Mouse (Mus musculus): ENCODE data around the gene Apof. TPM values are rescaled to one million over a fixed set of nuclear protein-coding genes. Genes with fewer than 3 reads are reported as not detected.
"Not testable (repeated sequence)": the region's sequence is repeated elsewhere in the genome, so short reads cannot be mapped to it uniquely, and the experiment has no call there.

Apof gene
- polyA plus RNA-seq, 1 experiment = 0.38 TPM

DNA sequence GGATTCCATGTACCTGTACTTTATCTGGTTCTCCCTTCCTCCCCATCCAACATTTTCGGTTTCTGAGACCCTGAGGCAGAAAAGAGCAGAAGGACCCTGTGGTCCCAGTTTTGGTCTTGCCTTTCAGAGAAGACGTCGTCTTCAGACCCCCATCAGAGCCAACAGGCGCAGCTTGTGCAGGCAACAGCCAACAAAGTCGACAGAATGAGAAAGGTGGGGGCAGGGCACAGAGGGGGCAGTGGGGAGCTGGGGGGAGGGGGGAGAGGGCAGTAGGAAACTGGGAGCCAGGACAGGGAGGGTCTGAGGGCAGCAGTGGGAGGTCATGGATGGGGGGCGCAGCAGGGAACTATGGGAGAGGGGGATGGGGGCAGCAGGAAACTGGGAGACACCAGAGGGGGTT lies 9.7 kb downstream of the Apof start:
- peaks cover 49% of the 10 kb centered on the region for H3K36me3 ChIP-seq (ENCODE audit: control insufficient read depth, insufficient read depth, low read length)
- no peak for TF ChIP-seq CTCF (IDR thresholded peaks at IDR 0.05; ENCODE audit: borderline replicate concordance, control insufficient read depth, extremely low read depth, insufficient read depth, low read length, poor library complexity)
- TF ChIP-seq POLR2A (IDR thresholded peaks at IDR 0.05; ENCODE audit: control insufficient read depth, extremely low read depth, insufficient read depth, low read length, poor library complexity) = no peak
- DNase-seq = no peak
- H3K4me1 ChIP-seq (replicated peaks; ENCODE audit: control insufficient read depth, insufficient read depth, low read length) = no peaks in the 10 kb centered on the region
- H3K27ac ChIP-seq (ENCODE audit: control insufficient read depth, insufficient read depth, low read length) = no peak overlapping the region
- WGBS = 85% methylated on average over 6 of the region's 6 CpGs
- H3K4me3 ChIP-seq (ENCODE audit: control insufficient read depth, insufficient read depth, low read length) = no peak overlapping the region
- no peaks in the 10 kb centered on the region for H3K27me3 ChIP-seq (ENCODE audit: control insufficient read depth, insufficient read depth, low read length)

DNA sequence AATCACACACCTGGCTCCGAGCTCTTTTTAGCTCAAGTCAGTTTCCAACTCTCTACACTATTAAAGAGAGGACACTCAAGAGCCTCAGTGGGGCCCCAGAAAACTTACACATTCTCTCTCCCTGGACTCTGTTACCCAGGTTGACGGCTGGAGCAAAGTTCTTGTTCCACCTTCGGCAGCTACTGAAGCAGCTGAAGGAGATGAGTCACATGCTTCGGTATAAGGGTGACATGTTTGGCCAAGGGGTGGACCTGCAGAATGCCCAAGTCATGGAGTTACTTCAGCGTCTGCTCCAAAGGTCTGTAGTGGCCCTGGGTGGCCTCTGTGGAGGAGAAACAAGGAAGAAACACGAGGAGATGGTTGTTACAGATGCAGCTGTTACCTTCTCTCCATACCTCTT lies 12.5 kb downstream of the Apof start:
- no peaks in the 10 kb centered on the region for H3K4me1 ChIP-seq (replicated peaks; ENCODE audit: control insufficient read depth, insufficient read depth, low read length)
- no peak overlapping the region for H3K4me3 ChIP-seq (ENCODE audit: control insufficient read depth, insufficient read depth, low read length)
- H3K27me3 ChIP-seq (ENCODE audit: control insufficient read depth, insufficient read depth, low read length) = no peaks in the 10 kb centered on the region
- no peak for TF ChIP-seq CTCF (IDR thresholded peaks at IDR 0.05; ENCODE audit: borderline replicate concordance, control insufficient read depth, extremely low read depth, insufficient read depth, low read length, poor library complexity)
- TF ChIP-seq POLR2A (IDR thresholded peaks at IDR 0.05; ENCODE audit: control insufficient read depth, extremely low read depth, insufficient read depth, low read length, poor library complexity) = no peak
- H3K36me3 ChIP-seq (ENCODE audit: control insufficient read depth, insufficient read depth, low read length) = peaks cover 73% of the 10 kb centered on the region
- DNase-seq = no peak
- 94% methylated on average over 6 of the region's 6 CpGs for WGBS
- H3K27ac ChIP-seq (ENCODE audit: control insufficient read depth, insufficient read depth, low read length) = no peak overlapping the region

DNA sequence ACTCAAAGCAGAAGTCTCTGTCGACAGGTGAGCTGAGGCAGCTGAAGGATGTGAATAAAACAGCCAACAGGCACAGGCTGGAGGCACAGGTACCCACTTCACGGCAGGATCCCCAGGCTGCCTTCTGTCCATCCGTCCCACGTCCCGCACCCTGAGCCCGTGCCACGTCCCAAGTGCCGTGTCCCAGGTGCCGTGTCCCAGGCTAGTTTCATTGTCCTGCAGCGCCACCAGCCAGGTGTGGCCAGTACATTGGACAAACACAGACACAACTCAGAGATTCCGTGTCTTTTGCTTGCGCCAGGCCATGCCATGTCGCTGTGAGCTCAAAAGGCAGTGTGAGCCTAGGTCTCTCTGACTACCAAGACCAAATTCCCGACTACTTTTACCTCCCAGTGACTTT lies 13.2 kb downstream of the Apof start:
- Histone ChIP-seq H3K27me3 (ENCODE audit: control insufficient read depth, insufficient read depth, low read length) (no peaks in the 10 kb centered on the region), H3K4me1 (replicated peaks; ENCODE audit: control insufficient read depth, insufficient read depth, low read length) (no peaks in the 10 kb centered on the region), H3K27ac (ENCODE audit: control insufficient read depth, insufficient read depth, low read length) (no peak overlapping the region), H3K36me3 (ENCODE audit: control insufficient read depth, insufficient read depth, low read length) (peaks cover 76% of the 10 kb centered on the region), H3K4me3 (ENCODE audit: control insufficient read depth, insufficient read depth, low read length) (no peak overlapping the region)
- DNase-seq = no peak
- TF ChIP-seq POLR2A (IDR thresholded peaks at IDR 0.05; ENCODE audit: control insufficient read depth, extremely low read depth, insufficient read depth, low read length, poor library complexity) (no peak), CTCF (IDR thresholded peaks at IDR 0.05; ENCODE audit: borderline replicate concordance, control insufficient read depth, extremely low read depth, insufficient read depth, low read length, poor library complexity) (no peak)
- 95% methylated on average over 14 of the region's 14 CpGs for WGBS

DNA sequence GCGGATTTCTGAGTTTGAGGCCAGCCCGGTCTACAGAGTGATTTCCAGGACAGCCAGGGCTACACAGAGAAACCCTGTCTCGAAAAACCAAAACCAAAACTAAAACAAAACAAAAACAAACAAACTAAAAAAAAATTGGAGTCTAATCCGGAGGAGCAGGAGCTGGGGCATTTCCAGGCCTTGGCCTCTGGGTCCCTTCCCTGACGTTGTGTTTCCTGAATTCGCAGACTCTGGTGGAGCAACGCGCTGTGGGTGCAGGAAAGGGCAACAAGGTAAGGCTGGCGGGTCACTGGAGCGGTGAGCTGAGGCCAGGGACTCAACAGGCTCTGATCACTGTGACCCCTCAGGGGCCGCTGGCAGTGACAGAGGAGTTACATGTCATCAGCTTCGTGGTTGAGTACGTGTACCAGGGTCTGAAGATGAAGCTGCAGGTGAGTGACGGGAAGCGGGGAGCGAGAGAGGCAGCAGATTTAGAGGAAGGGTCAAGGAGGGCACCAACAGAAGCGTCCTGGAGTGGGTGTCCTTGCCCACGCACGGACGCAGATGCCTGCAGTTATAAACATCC lies 14.5 kb downstream of the Apof start:
- no peak for TF ChIP-seq CTCF (IDR thresholded peaks at IDR 0.05; ENCODE audit: borderline replicate concordance, control insufficient read depth, extremely low read depth, insufficient read depth, low read length, poor library complexity)
- TF ChIP-seq POLR2A (IDR thresholded peaks at IDR 0.05; ENCODE audit: control insufficient read depth, extremely low read depth, insufficient read depth, low read length, poor library complexity) = no peak
- WGBS = 94% methylated on average over 20 of the region's 20 CpGs
- Histone ChIP-seq H3K36me3 (ENCODE audit: control insufficient read depth, insufficient read depth, low read length) (peaks cover 70% of the 10 kb centered on the region), H3K27me3 (ENCODE audit: control insufficient read depth, insufficient read depth, low read length) (no peaks in the 10 kb centered on the region), H3K4me1 (replicated peaks; ENCODE audit: control insufficient read depth, insufficient read depth, low read length) (no peaks in the 10 kb centered on the region), H3K4me3 (ENCODE audit: control insufficient read depth, insufficient read depth, low read length) (no peak overlapping the region), H3K27ac (ENCODE audit: control insufficient read depth, insufficient read depth, low read length) (no peak overlapping the region)
- no peak for DNase-seq

DNA sequence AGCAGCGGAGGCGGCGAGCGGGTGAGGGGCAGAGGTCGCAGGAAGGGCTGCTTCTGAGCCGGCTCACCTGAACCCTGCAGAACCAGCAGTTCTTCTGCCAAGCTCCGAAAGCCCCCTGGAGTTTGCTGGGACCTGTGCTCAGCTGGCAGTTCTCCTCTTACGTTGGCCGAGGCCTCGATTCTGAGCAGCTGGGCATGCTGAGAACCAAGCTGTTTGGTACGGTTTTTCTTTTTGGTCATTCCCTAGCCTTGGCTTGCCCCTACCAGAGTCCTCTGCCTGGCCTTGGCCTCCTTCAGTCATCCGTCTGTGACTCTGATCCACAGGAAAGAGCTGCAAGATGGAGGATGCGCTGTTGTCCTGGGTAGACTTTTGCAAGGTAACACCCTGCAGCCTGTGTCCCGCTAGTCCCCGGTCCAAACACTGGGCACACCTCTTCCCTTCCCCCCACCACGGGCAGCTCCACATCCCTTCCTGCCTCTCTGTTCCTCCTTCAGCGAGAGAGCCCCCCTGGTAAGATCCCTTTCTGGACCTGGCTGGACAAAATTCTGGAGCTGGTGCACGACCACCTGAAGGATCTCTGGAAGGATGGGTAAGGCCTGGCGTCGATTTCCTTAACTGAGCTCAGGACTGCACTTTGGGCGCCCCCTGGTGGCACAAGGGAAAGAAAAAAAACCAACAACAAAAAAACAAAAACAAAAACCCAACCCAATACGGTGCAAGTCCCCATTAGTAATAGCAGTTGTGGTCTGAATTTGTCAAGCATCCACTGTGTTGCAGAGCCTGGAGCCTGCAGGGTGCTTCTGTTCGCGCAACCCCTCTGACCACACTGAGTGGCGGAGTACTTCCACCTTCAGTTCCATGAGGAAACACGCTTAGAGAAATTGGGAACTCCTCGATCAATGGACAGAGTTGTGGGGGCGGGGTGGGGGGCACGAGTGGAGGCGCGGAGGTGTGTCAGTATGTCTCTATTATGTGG lies 15.4 kb downstream of the Apof start:
- peak; percentile 61 for DNase-seq
- H3K4me1 ChIP-seq (replicated peaks; ENCODE audit: control insufficient read depth, insufficient read depth, low read length) = no peaks in the 10 kb centered on the region
- H3K27me3 ChIP-seq (ENCODE audit: control insufficient read depth, insufficient read depth, low read length) = no peaks in the 10 kb centered on the region
- H3K27ac ChIP-seq (ENCODE audit: control insufficient read depth, insufficient read depth, low read length) = no peak overlapping the region
- H3K36me3 ChIP-seq (ENCODE audit: control insufficient read depth, insufficient read depth, low read length) = peaks cover 64% of the 10 kb centered on the region
- TF ChIP-seq CTCF (IDR thresholded peaks at IDR 0.05; ENCODE audit: borderline replicate concordance, control insufficient read depth, extremely low read depth, insufficient read depth, low read length, poor library complexity) (peak; percentile 71; the same call in 1 of the 2 replicates), POLR2A (IDR thresholded peaks at IDR 0.05; ENCODE audit: control insufficient read depth, extremely low read depth, insufficient read depth, low read length, poor library complexity) (no peak)
- H3K4me3 ChIP-seq (ENCODE audit: control insufficient read depth, insufficient read depth, low read length) = no peak overlapping the region
- WGBS = 83% methylated on average over 31 of the region's 31 CpGs

DNA sequence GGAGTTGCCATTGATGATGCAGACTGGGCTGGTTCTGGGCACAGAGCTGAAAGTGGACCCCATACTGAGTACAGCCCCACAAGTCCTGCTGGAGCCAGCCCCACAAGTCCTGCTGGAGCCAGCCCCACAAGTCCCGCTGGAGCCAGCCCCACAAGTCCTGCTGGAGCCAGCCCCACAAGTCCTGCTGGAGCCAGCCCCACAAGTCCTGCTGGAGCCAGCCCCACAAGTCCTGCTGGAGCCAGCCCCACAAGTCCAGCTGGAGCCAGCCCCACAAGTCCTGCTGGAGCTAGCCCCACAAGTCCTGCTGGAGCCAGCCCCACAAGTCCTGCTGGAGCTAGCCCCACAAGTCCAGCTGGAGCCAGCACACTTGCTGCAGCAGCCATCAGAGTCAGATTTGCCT lies 22.1 kb downstream of the Apof start:
- H3K27ac ChIP-seq (ENCODE audit: control insufficient read depth, insufficient read depth, low read length); H3K27me3 ChIP-seq (ENCODE audit: control insufficient read depth, insufficient read depth, low read length); DNase-seq; H3K4me3 ChIP-seq (ENCODE audit: control insufficient read depth, insufficient read depth, low read length); H3K4me1 ChIP-seq (replicated peaks; ENCODE audit: control insufficient read depth, insufficient read depth, low read length): not testable (repeated sequence)
- 67% methylated on average over 1 of the region's 1 CpGs for WGBS
- H3K36me3 ChIP-seq (ENCODE audit: control insufficient read depth, insufficient read depth, low read length) = peaks cover 34% of the 10 kb centered on the region

Data from thymus, adult 2 months (tissue).